Mouse (Mus musculus): ENCODE data around the gene Obp1a. TPM values are rescaled to one million over a fixed set of nuclear protein-coding genes. Genes with fewer than 3 reads are reported as not detected.

The Obp1a gene
- not detected for total RNA-seq (2023)

DNA sequence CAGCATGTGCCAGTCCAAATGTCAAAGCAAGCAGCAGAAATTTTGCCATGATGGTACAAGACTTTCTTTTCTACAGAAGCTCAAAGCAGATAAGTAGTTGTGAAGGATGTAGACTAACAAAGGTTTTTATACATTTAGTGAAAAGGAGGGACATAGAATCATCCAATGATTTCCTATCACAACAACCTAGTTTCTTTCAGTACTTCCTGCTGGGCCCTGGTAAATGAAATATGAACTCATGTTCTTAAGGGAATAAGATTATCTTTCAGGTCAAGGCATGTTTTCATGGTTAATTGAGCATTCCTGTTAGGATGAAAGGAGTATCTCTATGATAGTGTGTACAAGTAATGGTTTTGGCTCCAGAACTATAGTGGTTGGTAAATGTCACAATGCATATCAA lies at the start of gene Obp1a:
Gene Obp1a, minus strand, starts transcription at position 101 of the 400 bp plus-strand sequence.

DNA sequence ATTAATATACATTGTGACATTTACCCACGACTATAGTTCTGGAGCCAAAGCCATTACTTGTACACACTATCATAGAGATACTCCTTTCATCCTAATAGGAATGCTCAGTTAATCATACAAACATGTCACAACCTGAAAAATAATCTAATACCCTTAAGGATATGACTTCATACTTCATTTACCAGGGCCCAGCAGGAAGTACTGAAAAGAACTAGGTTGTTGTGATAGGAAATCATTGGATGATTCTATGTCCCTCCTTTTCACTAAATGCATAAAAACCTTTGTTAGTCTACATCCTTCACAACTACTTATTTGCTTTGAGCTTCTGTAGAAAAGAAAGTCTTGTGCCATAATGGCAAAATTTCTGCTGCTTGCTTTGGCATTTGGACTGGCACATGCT lies 34.0 kb upstream of the Obp1a start, which contains the start of gene Gm5938:
Gene Gm5938, plus strand, starts transcription at position 301 of the 400 bp plus-strand sequence.

Other genes starting within 250 kb of the Obp1a start
- not detected for gene Pbsn, start 237.8 kb downstream of the Obp1a start, total RNA-seq (2023)
- gene Gm14744, start 226.6 kb downstream of the Obp1a start, total RNA-seq (2023): not detected
- not detected for gene 5430402E10Rik, start 166.3 kb downstream of the Obp1a start, total RNA-seq (2023)
- not detected for gene Gm5938, start 34.1 kb upstream of the Obp1a start, total RNA-seq (2023)
- not detected for gene Obp1b, start 95.4 kb upstream of the Obp1a start, total RNA-seq (2023)
- gene Gm14743, start 154.5 kb upstream of the Obp1a start, total RNA-seq (2023): not detected

Measured in CD4-positive naive resting alpha-beta T cell, adult 76 days (primary cell).